Mouse (Mus musculus) frontal cortex, postnatal 25 days (tissue): Measurements from ENCODE around the gene Tas2r114.

Experiments used
- DNase-seq, 2 experiments: peaks; one replicate each; pipeline ENCODE4 v3.0.0; 2022; ENCODE audit warnings: low spot score in 2 of 2

Gene Tas2r114

GRCm38 (mm10) chr6:131689963-131690362 lies at the start of gene Tas2r114:
Gene Tas2r114 (minus strand): TSS chr6:131690063.
- DNase-seq = no peak

- DNase-seq = no peak
Measured at GRCm38 (mm10) chr6:131712803-131713202, 22.9 kb upstream of the Tas2r114 start.

GRCm38 (mm10) chr6:131687395-131687794 lies 2.5 kb downstream of the Tas2r114 start, which contains the start of gene Tas2r105:
Gene Tas2r105 (minus strand): TSS chr6:131687495.
- no peak for DNase-seq

- no peak for DNase-seq
Measured at GRCm38 (mm10) chr6:131685644-131686043, 4.2 kb downstream of the Tas2r114 start, which contains the start of gene Tas2r104. Gene Tas2r104 (minus strand): TSS chr6:131685744.

GRCm38 (mm10) chr6:131678786-131679185 lies 11.1 kb downstream of the Tas2r114 start, which contains the start of gene Tas2r106:
Gene Tas2r106 (minus strand): TSS chr6:131678886.
- DNase-seq = no peak

- no peak for DNase-seq
Measured at GRCm38 (mm10) chr6:131660049-131660448, 29.8 kb downstream of the Tas2r114 start, which contains the start of gene Tas2r107. Gene Tas2r107 (minus strand): TSS chr6:131660149.
